Mouse (Mus musculus): ENCODE data around the gene Nfix. TPM values are rescaled to one million over a fixed set of nuclear protein-coding genes. Genes with fewer than 3 reads are reported as not detected.
A peak's percentile ranks its signal among the peaks of the same experiment; 100 is the strongest.

Gene Nfix
- total RNA-seq, 2 experiments from 2014 or later, result 674 to 782 TPM

GRCm38 (mm10) chr8:84704356-84704755, 95.8 kb downstream of the Nfix start:
- DNase-seq, result peak; percentile 93
- intact Hi-C loops (cut with DNase I), result no loop called here

- intact Hi-C loops (cut with DNase I), result no loop called here
- DNase-seq, result no peak
Observed at GRCm38 (mm10) chr8:84703466-84704249, 96.5 kb downstream of the Nfix start.

GRCm38 (mm10) chr8:84702963-84703465, 97.1 kb downstream of the Nfix start:
- intact Hi-C loops (cut with DNase I), result no loop called here
- DNase-seq, result no peak

GRCm38 (mm10) chr8:84702561-84702960, 97.6 kb downstream of the Nfix start:
- intact Hi-C loops (cut with DNase I), result no loop called here
- no peak for DNase-seq

GRCm38 (mm10) chr8:84700941-84701911, 98.9 kb downstream of the Nfix start, which contains the start of gene Lyl1:
Gene Lyl1 (plus strand): TSS chr8:84701457.
- DNase-seq, result no peak
- intact Hi-C loops (cut with DNase I), result no loop called here

GRCm38 (mm10) chr8:84700526-84700925, 99.6 kb downstream of the Nfix start:
- no peak for DNase-seq
- intact Hi-C loops (cut with DNase I), result no loop called here

GRCm38 (mm10) chr8:84699861-84700322, 100.3 kb downstream of the Nfix start:
- peak; percentile 73 for DNase-seq

GRCm38 (mm10) chr8:84698929-84699401, 101.2 kb downstream of the Nfix start:
- DNase-seq, result peak; percentile 63
- intact Hi-C loops (cut with DNase I), result loop anchor here (2.0 kb wide), 1 partner anchor 116 kb away; no protein-coding TSS in a partner anchor

More at GRCm38 (mm10) chr8:84699861-84700322, 100.3 kb downstream of the Nfix start:
- intact Hi-C loops (cut with DNase I), result loop anchor here (2.0 kb wide), 1 partner anchor 115 kb away; no protein-coding TSS in a partner anchor

- intact Hi-C loops (cut with DNase I), result loop anchor here (2.0 kb wide), 1 partner anchor 117 kb away; no protein-coding TSS in a partner anchor
- DNase-seq, result no peak
Observed at GRCm38 (mm10) chr8:84698288-84698687, 101.9 kb downstream of the Nfix start.

GRCm38 (mm10) chr8:84697166-84698130, 102.7 kb downstream of the Nfix start:
- intact Hi-C loops (cut with DNase I), result loop anchor here (2.0 kb wide), 1 partner anchor 117 kb away; no protein-coding TSS in a partner anchor
- peak; percentile 75 for DNase-seq

- no peak for DNase-seq
- intact Hi-C loops (cut with DNase I), result no loop called here
Observed at GRCm38 (mm10) chr8:84695140-84695539, 105.0 kb downstream of the Nfix start.

GRCm38 (mm10) chr8:84693332-84693731, 106.8 kb downstream of the Nfix start:
- intact Hi-C loops (cut with DNase I), result no loop called here
- DNase-seq, result no peak

GRCm38 (mm10) chr8:84689091-84689915, 110.8 kb downstream of the Nfix start:
- peak; percentile 89 for DNase-seq
- intact Hi-C loops (cut with DNase I), result no loop called here

GRCm38 (mm10) chr8:84687705-84688100, 112.4 kb downstream of the Nfix start, which contains the start of gene Nacc1:
Gene Nacc1 (minus strand): TSS chr8:84687862.
- peak; percentile 89 for DNase-seq
- intact Hi-C loops (cut with DNase I), result no loop called here

- peak; percentile 41 for DNase-seq
- intact Hi-C loops (cut with DNase I), result no loop called here
Observed at GRCm38 (mm10) chr8:84687003-84687704, 113.0 kb downstream of the Nfix start.

- intact Hi-C loops (cut with DNase I), result no loop called here
- peak; percentile 21 for DNase-seq
Observed at GRCm38 (mm10) chr8:84686191-84687002, 113.7 kb downstream of the Nfix start, which contains the start of gene Trmt1. Gene Trmt1 (plus strand): TSS chr8:84686307.

GRCm38 (mm10) chr8:84684537-84684936, 115.6 kb downstream of the Nfix start:
- DNase-seq, result no peak
- intact Hi-C loops (cut with DNase I), result no loop called here
